Mouse (Mus musculus): Measurements from ENCODE around the gene Caln1.

Gene Caln1

DNA sequence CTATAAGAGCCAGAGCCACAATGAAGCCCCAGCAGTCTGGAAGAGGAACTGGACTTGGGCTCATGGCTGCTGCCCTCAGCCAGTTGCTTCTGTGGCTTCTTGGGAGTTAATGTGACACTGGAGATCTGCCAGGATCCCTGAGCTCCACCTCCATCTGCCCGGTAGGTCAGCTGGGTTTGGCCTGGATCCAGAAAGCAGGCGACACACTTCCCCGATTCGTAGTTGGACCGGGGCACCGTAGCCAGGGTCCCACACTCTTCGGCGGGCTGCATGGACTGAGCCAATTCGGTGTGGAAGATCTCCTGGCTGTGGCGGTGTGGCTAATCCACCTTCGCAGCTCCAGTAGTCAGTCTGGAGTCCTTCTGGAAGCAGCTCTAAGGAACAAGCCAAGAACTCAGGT, at the start of gene Caln1:
Caln1 (plus strand) TSS at position 219 of the 400 bp plus-strand sequence.
- DNase-seq (ENCODE audit: low spot score in 2 of 2) = no peak

DNA sequence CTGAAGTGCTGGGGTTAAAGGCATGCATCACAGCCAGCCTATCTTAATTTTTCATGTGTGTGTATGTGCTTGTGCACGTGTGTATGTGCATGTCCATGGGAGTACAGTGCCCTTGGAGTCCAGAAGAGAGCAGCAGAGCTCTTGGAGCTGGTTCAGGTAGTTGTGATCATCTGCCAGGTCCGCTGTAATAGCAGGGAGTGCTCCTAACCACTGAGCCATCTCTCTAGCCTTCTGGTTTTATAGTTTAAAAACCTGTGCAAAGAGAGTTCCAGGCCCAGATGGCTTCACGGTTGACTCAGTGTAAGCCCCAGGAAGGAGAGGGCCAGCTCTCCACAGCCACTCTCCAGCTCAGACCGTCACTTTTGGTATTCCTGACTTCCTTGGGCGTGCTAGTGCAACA, 49.5 kb upstream of the Caln1 start:
- DNase-seq (ENCODE audit: low spot score in 2 of 2) = no peak

DNA sequence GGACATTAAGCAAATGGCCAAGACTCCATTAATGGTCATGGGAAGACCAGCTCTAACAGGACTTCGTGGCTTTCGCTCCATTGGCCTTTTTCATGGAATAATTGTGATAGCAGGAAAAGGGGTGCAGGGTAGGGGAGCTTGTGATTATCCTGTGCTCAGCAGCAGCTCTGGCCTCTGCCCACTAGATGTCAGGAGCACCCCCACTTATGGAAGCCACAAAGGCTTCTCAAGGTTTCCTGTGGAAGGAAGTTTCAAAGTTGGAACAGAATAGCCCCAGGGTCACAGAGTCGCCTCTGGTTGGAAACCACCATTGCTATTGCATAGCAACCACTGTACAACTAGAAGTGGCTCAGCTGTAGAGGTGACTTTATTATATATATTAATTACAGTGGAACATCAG, 48.8 kb upstream of the Caln1 start:
- DNase-seq (ENCODE audit: low spot score in 2 of 2) = no peak

DNA sequence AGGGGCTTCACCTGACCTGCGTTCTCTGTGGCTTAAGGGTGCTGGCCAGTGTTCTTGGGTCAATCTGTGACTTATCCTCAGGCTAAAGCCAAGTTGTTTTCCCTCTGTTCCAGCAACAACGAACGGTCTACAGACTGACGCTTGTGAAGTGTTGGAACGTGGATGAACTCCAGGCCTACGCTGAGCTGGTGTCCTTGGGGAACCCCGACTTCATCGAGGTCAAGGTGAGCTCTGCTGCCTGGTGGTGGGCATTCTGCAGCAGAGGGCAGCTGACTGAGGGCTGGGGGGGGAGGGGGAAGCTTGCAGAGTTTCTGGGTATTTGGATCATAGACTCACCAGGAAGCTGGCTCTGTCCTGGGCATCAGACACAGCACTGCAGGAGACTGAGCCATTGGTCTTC, 43.8 kb upstream of the Caln1 start:
- no peak for DNase-seq (ENCODE audit: low spot score in 2 of 2)

DNA sequence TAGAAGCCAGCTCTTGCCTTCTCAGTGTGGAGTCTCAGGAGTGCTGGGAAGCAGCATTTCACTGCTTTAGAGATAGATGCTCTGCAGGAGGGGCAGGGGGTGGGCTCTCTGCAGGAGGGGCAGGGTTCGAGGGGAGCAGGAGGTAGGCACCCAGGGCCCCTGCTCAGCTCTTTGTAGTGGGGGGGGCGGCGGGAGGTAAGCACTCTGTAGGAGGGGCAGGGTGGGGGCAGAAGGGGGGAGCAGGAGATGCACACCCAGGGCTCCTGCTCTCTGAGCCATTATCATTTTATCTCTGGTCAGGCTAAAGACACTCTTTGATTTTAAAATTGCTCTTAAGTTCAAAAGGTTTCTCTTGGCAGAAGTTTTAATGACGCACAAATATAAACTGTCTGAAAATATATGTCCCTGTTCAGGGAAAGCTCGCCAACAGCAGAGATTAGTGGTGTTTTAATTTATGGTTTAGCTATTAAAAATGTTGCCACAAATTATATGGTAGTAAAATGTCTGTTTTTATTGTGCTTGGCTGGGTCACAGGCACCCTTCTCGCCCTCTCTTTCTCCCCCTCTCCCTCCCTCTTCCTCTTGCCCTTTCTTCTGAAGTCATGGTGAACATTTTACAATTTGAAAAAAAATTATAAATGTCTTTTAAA, 41.5 kb upstream of the Caln1 start:
- no peak for DNase-seq (ENCODE audit: low spot score in 2 of 2)

DNA sequence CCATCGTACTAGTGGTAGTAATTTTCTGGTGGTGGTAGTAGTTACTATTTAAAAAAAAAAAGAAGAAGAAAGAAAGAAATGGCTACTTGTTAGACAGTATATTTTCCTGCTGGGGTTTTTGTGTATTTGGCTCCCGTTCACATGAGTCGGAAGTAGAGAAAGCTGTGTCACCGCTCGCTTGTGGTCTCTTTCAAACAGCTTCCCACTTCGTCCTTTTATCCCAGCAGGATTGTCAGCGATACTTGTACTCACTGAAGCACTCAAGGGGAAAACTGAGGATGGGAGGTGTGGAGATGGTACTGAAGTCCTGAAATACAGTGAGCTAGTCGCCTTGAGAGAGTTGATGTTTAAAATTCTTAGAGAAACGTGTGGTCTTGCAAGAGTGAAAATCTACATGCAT, 40.9 kb upstream of the Caln1 start:
- DNase-seq (ENCODE audit: low spot score in 2 of 2) = no peak

DNA sequence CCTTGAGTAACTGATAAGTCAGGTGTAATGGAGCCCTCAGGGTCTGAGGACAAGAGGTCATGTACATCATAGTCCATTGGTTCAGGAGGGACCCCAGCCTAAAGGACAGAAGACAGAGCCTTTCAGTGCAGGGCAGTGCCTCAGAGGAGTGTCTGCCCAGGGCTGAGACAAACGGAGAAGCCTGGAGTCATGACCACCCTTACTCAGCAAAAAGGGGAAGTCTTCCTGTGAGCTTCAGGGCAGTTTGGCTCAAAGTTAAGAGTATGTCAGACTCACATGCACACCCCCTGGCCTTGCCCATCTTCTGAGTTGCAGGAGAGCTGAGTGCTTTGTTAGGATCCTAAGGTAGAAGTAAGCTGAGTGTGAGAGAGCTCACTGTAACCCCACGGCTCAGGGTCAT, 39.4 kb upstream of the Caln1 start:
- DNase-seq (ENCODE audit: low spot score in 2 of 2) = no peak

DNA sequence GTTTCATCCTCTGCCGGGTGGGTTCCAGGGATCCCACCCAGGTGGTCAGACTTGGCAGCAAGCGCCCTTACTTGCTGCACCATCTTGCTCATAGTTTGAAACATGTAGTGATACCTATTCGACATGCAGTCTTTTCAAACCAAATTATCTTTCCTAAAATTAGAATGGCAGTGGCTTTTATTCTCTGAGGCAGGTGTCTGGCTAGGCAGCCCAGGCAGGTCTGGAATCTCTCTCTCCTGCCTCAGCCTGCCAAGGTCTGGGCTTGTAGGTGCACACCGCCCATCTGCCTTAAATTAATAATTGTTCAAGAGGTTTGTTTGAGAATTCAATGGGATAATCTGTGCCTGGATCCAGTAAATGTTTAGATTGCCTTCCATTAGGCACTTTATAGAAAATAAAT, 38.5 kb upstream of the Caln1 start:
- no peak for DNase-seq (ENCODE audit: low spot score in 2 of 2)

DNA sequence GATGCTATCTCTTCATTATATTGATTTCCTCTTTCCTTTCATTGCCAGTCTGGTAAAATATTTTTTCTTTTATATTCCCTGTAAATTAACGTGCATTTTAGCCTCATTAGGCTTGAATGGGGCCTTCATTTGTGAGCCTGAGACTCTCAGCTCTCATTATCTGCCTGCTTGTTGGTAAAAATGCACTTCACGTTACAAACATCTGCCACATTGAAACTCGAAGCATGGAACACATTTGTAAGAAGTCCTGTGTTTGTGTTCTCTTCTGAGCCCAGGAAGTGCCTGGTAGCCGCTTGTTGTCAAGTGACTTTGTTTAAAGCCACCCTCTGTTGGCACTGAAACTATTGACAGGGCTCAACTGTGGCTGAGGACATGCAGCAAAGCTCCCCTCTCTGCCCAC, 38.0 kb upstream of the Caln1 start:
- no peak for DNase-seq (ENCODE audit: low spot score in 2 of 2)

DNA sequence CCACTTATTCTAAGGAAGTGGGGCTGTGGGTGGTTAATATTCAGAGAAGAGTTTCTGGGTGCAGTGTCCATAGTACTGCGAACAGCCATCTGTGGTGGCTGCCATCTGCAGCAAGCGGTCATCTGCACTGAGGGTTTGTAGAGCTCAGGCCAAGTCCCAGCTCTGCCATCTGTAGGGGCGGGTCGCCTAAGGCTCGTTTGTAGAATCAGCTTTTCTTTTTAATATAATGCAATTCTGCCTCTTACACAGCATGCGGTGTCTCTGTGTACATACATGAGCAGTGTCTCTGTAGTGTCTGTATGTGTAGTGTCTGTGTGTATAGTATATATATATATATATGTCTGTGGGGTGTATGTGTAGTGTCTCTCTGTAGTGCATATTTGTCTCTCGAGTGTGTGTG, 35.7 kb upstream of the Caln1 start:
- no peak for DNase-seq (ENCODE audit: low spot score in 2 of 2)

DNA sequence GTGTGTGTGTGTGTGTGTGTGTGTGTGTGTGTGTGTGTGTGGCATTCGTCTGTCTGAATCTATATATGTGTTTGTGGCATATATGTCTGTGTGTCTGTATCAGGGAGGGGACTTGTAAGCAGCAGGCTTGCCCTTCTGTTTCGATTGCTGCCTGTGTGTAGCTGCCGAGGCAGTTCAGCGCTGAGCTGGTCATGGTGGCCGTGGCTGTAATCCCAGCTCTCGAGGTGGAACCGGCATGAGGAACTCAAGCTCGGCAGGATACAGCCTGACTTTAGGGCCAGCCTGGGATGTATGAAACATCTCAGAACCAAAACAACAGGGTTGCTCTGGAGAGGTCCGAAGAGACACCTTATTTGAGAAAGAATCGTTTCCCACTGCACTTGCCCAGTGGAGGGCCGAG, 35.3 kb upstream of the Caln1 start:
- no peak for DNase-seq (ENCODE audit: low spot score in 2 of 2)

DNA sequence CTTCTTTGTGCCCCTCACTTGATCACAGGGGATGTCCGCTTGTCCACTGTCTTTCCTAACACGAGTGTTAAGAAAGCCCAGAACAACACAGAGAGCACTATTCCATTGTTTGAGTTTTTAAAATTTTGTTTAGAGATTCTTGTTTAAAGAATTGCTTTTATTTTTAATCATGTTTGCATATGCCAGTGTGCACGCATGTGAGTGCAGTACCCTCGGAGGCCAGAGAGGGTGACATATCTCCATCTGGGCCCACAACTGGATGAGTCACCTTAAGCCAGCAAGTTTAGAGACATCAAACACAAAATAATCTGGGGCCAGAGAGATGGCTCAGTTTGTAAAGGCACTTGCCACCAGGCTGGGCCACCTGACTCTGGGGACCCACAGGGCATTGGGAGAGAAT, 33.8 kb upstream of the Caln1 start:
- no peak for DNase-seq (ENCODE audit: low spot score in 2 of 2)

DNA sequence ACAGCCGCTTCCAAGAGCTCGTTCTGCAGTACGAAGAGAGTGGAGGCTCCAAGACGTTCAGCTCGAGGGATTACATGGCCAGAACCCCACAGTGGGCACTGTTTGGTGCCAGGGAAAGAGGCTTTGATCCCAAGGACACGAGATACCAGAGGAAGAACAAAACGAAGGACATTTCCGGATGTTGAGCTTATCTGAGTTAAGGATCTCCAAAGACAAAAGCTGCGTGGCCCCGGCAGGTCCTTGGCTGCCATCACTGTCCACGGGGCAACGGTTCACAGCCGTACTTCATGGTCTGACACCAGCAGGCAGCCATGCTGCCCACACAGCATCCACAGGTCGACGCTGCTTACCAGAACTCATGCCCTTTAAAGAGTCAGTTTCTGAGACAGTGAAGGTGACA, 28.6 kb upstream of the Caln1 start:
- DNase-seq (ENCODE audit: low spot score in 2 of 2) = no peak

DNA sequence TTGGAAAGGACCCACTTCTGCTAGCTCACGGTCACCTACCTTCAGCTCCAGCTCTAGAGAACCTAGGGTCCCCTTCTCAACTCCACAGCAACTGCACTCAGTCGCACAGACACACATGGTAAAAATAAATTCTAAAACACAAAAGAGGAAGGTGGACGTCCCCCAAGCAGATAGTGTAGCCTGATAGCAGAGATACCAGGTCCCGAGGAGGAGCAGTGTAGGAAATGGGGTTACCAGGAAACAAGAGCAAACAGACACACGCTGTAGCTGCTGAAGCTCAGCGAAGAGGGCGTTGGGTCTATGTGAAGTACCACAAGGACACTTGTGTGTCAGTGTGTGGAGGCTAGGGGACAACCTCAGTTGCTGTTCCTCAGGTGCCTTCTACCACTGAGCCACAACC, 24.3 kb upstream of the Caln1 start:
- DNase-seq (ENCODE audit: low spot score in 2 of 2) = no peak

DNA sequence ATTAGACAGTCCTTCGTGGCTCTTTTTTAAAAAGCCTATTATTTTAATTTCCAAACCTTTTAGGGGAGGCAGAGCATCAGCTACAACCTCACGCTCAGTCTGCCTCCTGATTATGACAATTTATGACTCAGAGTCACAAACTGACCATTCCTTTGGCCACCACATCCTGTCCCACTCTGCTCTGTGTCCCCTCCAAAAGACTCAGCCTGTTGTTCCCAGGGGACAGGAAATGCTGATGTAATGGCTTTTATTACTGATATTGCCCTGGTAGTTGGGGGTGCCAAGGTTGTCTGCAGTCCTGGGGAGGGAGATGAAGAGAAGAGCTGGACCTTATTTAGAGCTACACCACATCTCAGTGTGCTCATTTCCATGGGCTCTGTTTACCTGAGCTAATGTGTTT, 23.4 kb upstream of the Caln1 start:
- DNase-seq (ENCODE audit: low spot score in 2 of 2) = no peak

DNA sequence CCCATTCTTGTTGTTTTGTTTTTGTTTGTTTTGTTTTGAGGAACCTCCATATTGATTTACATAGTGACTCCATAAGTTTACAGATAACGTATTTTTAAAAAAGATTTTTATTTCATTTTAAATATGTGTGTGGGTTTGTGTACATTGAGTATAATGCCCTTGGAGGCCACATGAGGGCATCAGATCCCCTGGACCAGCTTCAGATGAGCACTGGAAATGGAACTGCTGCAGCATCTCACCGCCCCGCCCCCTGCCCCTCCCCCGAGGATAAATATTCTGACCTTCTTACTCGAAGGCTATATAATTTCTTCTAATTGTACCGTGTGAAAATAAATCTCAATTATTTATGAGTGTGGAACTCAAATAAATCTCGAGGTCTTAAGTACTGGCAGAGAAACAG, 14.0 kb upstream of the Caln1 start:
- no peak for DNase-seq (ENCODE audit: low spot score in 2 of 2)

DNA sequence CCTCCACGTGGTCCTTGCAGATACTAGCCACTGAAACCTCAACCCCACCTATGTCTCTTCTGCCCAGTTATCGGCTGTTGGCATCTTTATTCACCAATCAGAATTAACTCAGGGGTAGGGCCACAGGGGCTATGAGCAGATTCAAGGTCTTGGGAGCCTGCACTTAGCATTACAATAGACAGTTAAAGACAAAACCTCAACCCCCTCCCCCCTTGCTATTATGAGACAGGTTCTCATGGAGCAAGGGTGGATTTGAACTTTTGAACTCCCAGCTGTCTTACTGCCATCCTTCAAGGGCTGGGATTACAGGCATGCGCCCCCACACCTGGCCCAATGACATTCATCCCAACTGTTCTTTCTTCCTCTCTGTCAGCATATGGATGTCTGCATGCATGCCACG, 6.1 kb upstream of the Caln1 start:
- DNase-seq (ENCODE audit: low spot score in 2 of 2) = no peak

DNA sequence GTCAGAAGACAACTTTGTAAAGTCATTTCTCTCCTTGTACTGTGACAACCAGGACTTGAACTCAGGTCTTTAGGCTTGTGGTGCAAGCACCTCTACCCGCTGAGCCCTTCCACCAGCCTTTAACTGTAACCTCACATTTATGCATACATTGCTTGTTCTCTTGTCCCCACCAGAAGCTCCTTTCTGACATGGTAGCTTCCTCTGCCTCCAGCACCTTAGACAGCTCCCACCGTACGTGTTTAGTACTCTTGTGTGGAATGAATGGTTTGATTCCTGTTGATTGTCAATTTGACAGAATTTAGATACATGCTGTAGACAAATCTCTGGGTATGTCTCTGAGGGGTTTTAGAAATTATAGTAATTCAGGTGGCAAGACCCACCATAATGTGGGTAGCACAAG, 5.5 kb upstream of the Caln1 start:
- no peak for DNase-seq (ENCODE audit: low spot score in 2 of 2)

DNA sequence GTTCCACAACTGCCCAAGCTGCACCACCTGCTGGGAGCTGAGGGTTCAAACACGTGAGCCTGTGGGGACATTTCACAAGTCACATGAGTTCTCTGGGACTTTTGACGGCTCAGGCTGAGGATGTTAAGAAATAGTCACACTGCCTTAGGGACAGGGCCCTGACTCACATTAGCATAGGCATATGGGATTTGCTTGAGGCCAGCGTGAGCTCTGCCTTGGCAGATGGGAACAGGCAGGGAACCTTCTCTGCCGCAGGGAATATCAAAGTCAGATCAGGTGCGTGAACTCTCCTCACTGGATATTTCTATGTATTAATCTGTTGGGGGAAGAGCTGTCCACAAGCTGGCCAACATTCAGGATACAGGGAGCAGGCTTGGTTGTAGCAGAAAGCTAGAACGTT, 1.0 kb upstream of the Caln1 start:
- no peak for DNase-seq (ENCODE audit: low spot score in 2 of 2)

DNA sequence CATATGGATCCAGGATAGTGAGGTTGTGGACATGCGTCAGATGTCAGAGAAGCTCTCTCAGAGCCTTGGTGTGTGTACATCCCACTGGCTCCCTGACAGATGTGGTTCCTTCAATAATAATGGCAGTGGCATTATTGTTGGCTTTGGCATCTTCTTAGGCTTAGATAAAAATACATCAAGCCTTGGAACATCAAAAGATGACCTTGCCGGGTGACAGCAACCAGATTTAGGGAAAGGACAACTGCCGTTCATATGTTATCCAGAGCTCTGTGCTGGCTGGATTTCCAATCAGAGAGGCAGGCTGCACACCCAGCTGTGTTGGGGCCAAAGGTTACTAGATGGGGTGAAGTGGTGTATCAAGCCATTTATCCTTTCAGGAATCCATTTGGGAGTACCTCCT, 6.2 kb downstream of the Caln1 start:
- no peak for DNase-seq (ENCODE audit: low spot score in 2 of 2)

DNA sequence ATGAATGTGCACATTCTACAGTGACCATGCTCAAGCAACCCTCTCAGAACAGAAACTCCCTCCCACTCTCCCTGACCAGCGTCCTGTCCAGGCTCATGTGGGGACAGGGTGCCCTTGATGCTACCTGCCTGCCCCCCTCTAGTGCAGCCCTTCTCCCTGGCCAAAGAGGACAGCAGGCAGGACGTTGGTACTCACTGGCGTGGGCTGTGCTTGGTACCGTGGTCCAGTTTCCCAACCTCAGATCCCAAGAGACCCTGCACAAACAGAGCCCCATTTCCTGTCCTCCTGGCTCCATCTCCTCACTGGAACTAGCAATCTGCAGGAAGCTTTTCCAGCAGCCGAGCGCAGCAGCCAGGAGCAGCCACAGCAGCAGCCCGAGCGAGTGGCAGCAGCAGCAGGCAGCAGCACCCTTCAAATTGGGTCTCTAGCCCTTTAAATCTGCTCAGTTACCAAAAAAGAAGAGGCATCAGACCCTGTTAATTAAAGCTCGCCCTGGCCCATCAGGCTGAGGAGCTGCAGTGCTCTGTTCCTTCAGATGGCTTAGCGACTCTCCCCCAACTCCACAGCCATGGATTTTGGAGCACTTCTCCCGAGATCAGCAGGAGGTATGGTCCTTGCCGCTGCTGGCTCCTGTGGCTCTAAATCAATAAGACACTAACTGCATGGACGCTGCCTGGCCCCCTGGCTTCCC, 15.1 kb downstream of the Caln1 start, which contains the start of gene A330070K13Rik:
A330070K13Rik (minus strand) TSS at position 410 of the 691 bp plus-strand sequence.
- no peak for DNase-seq (ENCODE audit: low spot score in 2 of 2)

DNA sequence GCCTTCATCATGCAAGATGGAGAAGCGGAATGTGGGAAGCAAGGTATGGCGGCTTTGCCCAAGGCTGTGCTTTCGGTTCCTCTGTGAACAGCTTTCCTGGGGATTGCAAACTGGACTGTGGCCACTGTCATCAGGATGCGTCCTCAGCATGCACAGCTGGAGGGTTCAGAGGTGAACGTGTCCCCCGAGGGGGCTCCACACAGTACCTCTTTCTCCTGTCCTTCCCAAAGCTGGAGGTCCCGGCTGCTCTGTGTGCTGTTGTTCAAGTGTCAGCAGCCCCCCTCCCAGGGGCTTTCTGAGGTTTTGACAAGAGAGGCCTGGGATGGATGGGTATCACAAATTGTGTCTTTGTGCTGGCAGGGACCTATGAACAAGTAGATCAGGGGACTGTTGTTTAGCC, 17.2 kb downstream of the Caln1 start:
- no peak for DNase-seq (ENCODE audit: low spot score in 2 of 2)

DNA sequence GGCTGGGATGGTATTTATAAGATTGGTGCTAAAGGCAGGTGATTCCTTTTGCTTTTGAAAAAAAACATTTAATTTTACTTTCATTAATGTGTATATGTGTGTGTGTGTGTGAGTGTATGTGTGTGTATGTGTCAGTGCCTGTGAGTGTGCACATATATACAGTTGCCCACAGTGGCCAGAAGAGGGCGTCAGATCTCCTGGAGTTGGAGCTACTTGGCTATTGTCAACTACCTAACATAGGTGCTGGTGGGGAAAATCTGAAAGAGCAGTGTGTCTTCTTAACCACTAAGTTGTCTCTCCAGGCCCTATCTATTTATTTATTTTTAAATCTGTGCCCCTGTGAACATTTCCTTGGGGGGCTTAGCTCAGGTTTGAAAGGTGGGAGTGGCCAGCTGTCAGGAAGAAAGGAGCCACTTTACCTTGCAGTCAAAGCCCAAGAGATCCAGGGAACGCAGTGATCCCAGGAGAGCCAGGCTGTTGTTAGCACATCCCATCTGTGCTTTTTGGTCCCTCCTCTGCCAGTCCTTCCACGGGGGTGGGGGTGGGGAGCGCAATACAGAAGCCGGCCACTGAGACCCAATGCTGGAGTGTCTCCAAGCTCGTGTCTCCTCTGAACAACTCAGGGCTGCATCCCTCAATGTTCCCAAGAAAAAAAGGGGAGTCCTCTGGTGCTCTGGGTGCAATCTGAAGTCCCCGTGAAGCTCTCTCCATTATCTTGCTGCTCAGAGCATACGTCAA, 24.5 kb downstream of the Caln1 start:
- no peak for DNase-seq (ENCODE audit: low spot score in 2 of 2)

Measured in spleen, postnatal 10 days (tissue).